Mouse (Mus musculus) heart, embryonic 12.5 days (tissue): ENCODE measurements around the gene Ifitm5. TPM values are rescaled to one million over a fixed set of nuclear protein-coding genes. Genes with fewer than 3 reads are reported as not detected.
A peak's percentile ranks its signal among the peaks of the same experiment; 100 is the strongest.

Experiments used
- ATAC-seq: fragments of 200-750 bp; cut with Nextera tagmentation; 2 replicates; pipeline ENCODE4 v1.8.0; 2017; ENCODE audit warnings: moderate TSS enrichment, moderate library complexity; ENCODE audit not compliant: insufficient number of reproducible peaks, low FRiP score
- H3K27ac ChIP-seq: fragments of 300-500 bp; sonication (generic); 2 replicates; pipeline ENCODE4 v1.5.1; 2016; ENCODE audit warnings: mild to moderate bottlenecking, moderate library complexity; ENCODE audit not compliant: poor library complexity, severe bottlenecking
- H3K27me3 ChIP-seq: fragments of 300-500 bp; sonication (generic); replicated peaks from 2 replicates; pipeline ENCODE4 v1.6.1; 2016; ENCODE audit warnings: mild to moderate bottlenecking, moderate library complexity
- H3K36me3 ChIP-seq: fragments of 300-500 bp; sonication (generic); 2 replicates; pipeline ENCODE4 v1.6.1; 2016; ENCODE audit warnings: mild to moderate bottlenecking, moderate library complexity
- H3K4me1 ChIP-seq: fragments of 300-500 bp; sonication (generic); replicated peaks from 2 replicates; pipeline ENCODE4 v1.6.1; 2016; ENCODE audit warnings: mild to moderate bottlenecking
- H3K4me2 ChIP-seq: fragments of 300-500 bp; sonication (generic); 2 replicates; pipeline ENCODE4 v1.6.1; 2016; ENCODE audit warnings: mild to moderate bottlenecking, moderate library complexity
- H3K4me3 ChIP-seq: fragments of 300-500 bp; sonication (generic); 2 replicates; pipeline ENCODE4 v1.5.1; 2016; ENCODE audit warnings: mild to moderate bottlenecking
- H3K9ac ChIP-seq: fragments of 300-500 bp; sonication (generic); 2 replicates; pipeline ENCODE4 v1.6.1; 2016; ENCODE audit warnings: mild to moderate bottlenecking, moderate library complexity
- H3K9me3 ChIP-seq: fragments of 300-500 bp; sonication (generic); replicated peaks from 2 replicates; pipeline ENCODE4 v1.6.1; 2016; ENCODE audit warnings: mild to moderate bottlenecking, moderate library complexity
- WGBS: fragments of 180-500 bp; shearing (Covaris S2); methylation state at CpG from one replicate; pipeline ENCODE4 v1.1.7; 2016; 5-methylcytosine and 5-hydroxymethylcytosine counted together
- polyA plus RNA-seq: library from polyadenylated mRNA; unstranded; fragments of >200 nt; fragmentation: Nextera tagmentation; extraction: Ambion mirVana; gene quantifications from 2 replicates; pipeline ENCODE4 v1.2.1, GENCODE M21; 2016

Ifitm5 gene
- polyA plus RNA-seq, 1 experiment from 2014 or later = 2.0 TPM

DNA sequence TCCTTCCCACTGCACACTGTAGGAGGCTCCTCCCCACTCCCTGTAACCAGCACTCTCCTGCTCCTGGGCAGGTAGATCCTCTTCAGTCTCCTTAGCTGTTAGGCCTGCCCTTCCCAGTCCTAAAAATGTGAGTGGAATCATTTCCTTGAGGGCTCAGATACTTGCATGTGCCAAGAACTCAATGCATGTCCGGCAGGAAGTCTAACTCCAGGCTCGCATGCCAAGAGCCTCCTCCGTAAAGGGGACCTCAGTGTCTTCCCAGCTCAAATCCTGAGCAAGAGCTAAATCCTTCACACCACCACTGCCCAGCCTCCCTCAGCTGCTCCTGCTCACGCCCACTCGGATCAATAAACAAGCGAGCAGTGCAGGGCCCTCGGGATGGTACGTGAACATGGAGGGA is 960 bp upstream of the Ifitm5 start:
- WGBS = 51% methylated on average over 8 of the region's 8 CpGs
- ATAC-seq = no peak
- Histone ChIP-seq H3K4me2 (peak overlapping the region; percentile 18; the same call in 1 of the 2 replicates), H3K36me3 (peaks cover 26% of the 10 kb centered on the region), H3K4me3 (no peak overlapping the region), H3K27me3 (no peaks in the 10 kb centered on the region), H3K4me1 (peaks cover 68% of the 10 kb centered on the region), H3K9ac (peak overlapping the region; percentile 25; the same call in 1 of the 2 replicates), H3K27ac (peak overlapping the region; percentile 30; the same call in 1 of the 2 replicates), H3K9me3 (no peaks in the 10 kb centered on the region)

GRCm38 (mm10) chr7:140949255-140949654 is 836 bp downstream of the Ifitm5 start:
- no peaks in the 10 kb centered on the region for H3K9me3 ChIP-seq
- H3K4me3 ChIP-seq = no peak overlapping the region
- H3K4me1 ChIP-seq = peaks cover 56% of the 10 kb centered on the region
- no peak overlapping the region for H3K27ac ChIP-seq
- H3K27me3 ChIP-seq = no peaks in the 10 kb centered on the region
- H3K4me2 ChIP-seq = no peak overlapping the region
- ATAC-seq = no peak
- peaks cover 38% of the 10 kb centered on the region for H3K36me3 ChIP-seq
- WGBS = 87% methylated on average over 6 of the region's 6 CpGs
- no peak overlapping the region for H3K9ac ChIP-seq

DNA sequence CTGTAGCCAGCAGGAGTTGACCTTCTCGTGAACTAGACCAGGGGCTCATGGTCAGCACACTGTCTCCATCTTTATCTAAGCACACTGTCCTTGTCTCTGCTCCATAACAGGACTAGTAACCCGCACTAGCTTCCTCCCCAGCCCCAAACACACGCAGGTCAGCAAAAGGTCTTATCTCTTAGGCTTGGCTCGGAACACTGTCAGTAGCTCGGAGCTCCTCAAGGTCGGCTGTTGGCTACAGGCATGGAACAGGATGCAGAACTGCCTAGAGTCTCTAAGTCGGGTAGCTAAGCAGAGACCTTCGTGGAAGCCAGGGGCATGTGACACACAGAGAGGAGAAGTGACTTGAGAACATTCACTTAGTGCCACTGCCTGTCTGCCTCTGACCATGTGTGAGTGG is 1.9 kb downstream of the Ifitm5 start:
- H3K27me3 ChIP-seq = no peaks in the 10 kb centered on the region
- H3K36me3 ChIP-seq = peaks cover 38% of the 10 kb centered on the region
- H3K4me2 ChIP-seq = no peak overlapping the region
- H3K27ac ChIP-seq = peak overlapping the region; percentile 49; the same call in 1 of the 2 replicates
- H3K4me3 ChIP-seq = no peak overlapping the region
- WGBS = 32% methylated on average over 8 of the region's 8 CpGs
- peaks cover 51% of the 10 kb centered on the region for H3K4me1 ChIP-seq
- ATAC-seq = no peak
- no peak overlapping the region for H3K9ac ChIP-seq
- no peaks in the 10 kb centered on the region for H3K9me3 ChIP-seq

DNA sequence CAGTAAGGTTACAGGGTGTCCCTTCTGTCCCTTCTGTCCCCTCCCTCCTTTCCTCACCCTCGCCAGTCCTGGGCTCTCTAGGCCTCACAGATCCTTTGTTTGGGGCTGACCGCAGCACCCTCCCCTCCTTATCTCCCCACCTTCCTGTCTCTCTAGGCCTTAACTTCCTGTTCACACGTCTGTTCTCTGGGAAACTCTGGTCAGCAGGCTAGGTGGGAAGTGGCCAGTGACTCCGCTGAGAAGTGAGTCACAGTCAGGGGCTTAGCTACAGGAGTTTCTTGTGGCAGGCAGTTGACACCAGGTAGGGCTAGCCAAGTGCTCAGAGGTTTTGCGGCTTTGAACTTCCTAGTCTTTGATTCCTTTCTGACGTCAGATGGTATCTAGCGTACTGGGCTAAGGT is 3.1 kb downstream of the Ifitm5 start:
- Histone ChIP-seq H3K4me1 (peaks cover 49% of the 10 kb centered on the region), H3K36me3 (peaks cover 35% of the 10 kb centered on the region), H3K27me3 (no peaks in the 10 kb centered on the region), H3K9ac (no peak overlapping the region), H3K4me2 (no peak overlapping the region), H3K4me3 (no peak overlapping the region), H3K9me3 (no peaks in the 10 kb centered on the region), H3K27ac (peak overlapping the region; percentile 43)
- ATAC-seq = peak; percentile 60
- 31% methylated on average over 7 of the region's 7 CpGs for WGBS

DNA sequence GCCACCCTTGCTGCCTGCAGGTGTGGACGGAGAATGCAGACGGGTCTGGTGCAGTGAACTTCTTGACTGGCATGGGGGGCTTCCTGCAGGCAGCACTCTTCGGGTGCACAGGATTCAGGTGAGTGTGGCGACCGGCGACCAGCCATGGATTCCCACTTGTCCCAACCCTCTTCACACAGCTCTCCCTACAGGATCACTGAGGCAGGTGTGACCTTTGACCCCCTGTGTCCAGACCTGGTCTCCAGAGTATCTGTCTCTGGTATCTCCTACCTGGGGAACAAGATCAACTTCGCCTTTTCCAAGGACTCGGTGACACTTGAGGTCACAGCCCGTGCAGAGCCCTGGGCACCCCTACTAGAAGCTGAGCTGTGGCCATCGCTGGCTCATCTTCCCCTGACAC is 3.8 kb downstream of the Ifitm5 start:
- no peak for ATAC-seq
- Histone ChIP-seq H3K4me2 (no peak overlapping the region), H3K4me1 (peaks cover 47% of the 10 kb centered on the region), H3K4me3 (no peak overlapping the region), H3K27me3 (no peaks in the 10 kb centered on the region), H3K9ac (no peak overlapping the region), H3K36me3 (peaks cover 35% of the 10 kb centered on the region), H3K9me3 (no peaks in the 10 kb centered on the region), H3K27ac (peak overlapping the region; percentile 43)
- 85% methylated on average over 10 of the region's 10 CpGs for WGBS

GRCm38 (mm10) chr7:140945247-140945646 is 4.8 kb downstream of the Ifitm5 start:
- no peaks in the 10 kb centered on the region for H3K9me3 ChIP-seq
- peaks cover 35% of the 10 kb centered on the region for H3K36me3 ChIP-seq
- no peak overlapping the region for H3K27ac ChIP-seq
- H3K9ac ChIP-seq = no peak overlapping the region
- 87% methylated on average over 5 of the region's 5 CpGs for WGBS
- H3K4me2 ChIP-seq = no peak overlapping the region
- ATAC-seq = no peak
- peaks cover 40% of the 10 kb centered on the region for H3K4me1 ChIP-seq
- H3K27me3 ChIP-seq = no peaks in the 10 kb centered on the region
- H3K4me3 ChIP-seq = no peak overlapping the region

- ATAC-seq = no peak
- no peaks in the 10 kb centered on the region for H3K27me3 ChIP-seq
- H3K36me3 ChIP-seq = peaks cover 31% of the 10 kb centered on the region
- H3K9ac ChIP-seq = no peak overlapping the region
- peaks cover 43% of the 10 kb centered on the region for H3K4me1 ChIP-seq
- H3K27ac ChIP-seq = no peak overlapping the region
- no peak overlapping the region for H3K4me2 ChIP-seq
- 78% methylated on average over 7 of the region's 7 CpGs for WGBS
- no peaks in the 10 kb centered on the region for H3K9me3 ChIP-seq
- no peak overlapping the region for H3K4me3 ChIP-seq
Observed at GRCm38 (mm10) chr7:140944236-140944635, 5.9 kb downstream of the Ifitm5 start.

- Histone ChIP-seq H3K27ac (no peak overlapping the region), H3K9ac (no peak overlapping the region), H3K27me3 (no peaks in the 10 kb centered on the region), H3K4me3 (no peak overlapping the region), H3K4me2 (no peak overlapping the region), H3K9me3 (no peaks in the 10 kb centered on the region), H3K36me3 (peaks cover 24% of the 10 kb centered on the region), H3K4me1 (peaks cover 38% of the 10 kb centered on the region)
- WGBS = 76% methylated on average over 4 of the region's 4 CpGs
- ATAC-seq = no peak
Observed at GRCm38 (mm10) chr7:140943356-140943755, 6.7 kb downstream of the Ifitm5 start.

DNA sequence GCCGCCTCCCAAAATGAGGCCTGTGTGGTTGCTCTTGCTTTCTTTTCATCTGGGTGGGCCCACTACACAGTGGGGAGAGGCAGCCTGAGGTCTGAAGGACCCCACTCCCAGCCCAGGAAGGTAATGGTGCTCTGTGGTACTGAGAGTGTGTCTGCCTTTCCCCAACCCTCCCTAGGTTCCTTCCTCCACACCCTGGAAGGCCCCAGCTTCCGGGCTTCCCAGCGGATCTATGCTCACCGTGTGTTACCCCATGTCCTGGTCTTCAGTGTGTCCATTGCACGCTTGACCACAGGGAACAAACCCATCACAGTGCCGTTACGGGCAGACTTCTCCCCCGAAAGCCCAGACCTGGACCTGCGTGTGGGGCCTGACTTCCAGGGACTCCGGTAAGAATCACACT is 7.3 kb downstream of the Ifitm5 start:
- H3K9me3 ChIP-seq = no peaks in the 10 kb centered on the region
- H3K4me3 ChIP-seq = no peak overlapping the region
- WGBS = 88% methylated on average over 10 of the region's 10 CpGs
- peaks cover 20% of the 10 kb centered on the region for H3K36me3 ChIP-seq
- peaks cover 33% of the 10 kb centered on the region for H3K4me1 ChIP-seq
- no peak overlapping the region for H3K27ac ChIP-seq
- H3K9ac ChIP-seq = no peak overlapping the region
- no peak for ATAC-seq
- H3K27me3 ChIP-seq = no peaks in the 10 kb centered on the region
- no peak overlapping the region for H3K4me2 ChIP-seq

DNA sequence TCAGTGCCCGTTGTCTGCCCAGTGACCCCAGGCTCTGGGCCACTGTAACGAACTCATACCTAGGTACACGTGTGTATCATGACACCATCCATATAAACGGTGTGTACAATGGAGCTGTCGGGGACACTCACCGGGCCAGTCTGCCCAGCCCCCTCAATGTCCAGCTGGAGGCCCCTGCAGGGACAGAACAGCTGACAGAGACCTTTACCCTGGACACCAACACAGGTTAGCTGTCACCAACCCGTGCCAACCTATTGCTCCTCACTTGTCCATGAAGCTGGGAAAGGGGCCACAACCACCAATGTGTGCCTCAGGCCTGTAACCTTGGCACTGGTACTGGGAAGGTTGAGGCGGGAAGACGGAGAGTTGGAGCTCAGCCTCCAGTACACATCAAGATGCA is 7.8 kb downstream of the Ifitm5 start:
- Histone ChIP-seq H3K27ac (peak overlapping the region; percentile 76), H3K4me1 (peaks cover 28% of the 10 kb centered on the region), H3K27me3 (0 out of 2 replicates have a peak, but pooled peaks cover 3% of the 10 kb centered on the region), H3K4me2 (peak overlapping the region; percentile 75), H3K4me3 (peak overlapping the region; percentile 58), H3K9ac (peak overlapping the region; percentile 84), H3K36me3 (peaks cover 16% of the 10 kb centered on the region), H3K9me3 (no peaks in the 10 kb centered on the region)
- 63% methylated on average over 9 of the region's 9 CpGs for WGBS
- no peak for ATAC-seq

GRCm38 (mm10) chr7:140941222-140942051 is 8.7 kb downstream of the Ifitm5 start, which contains the start of gene Pgghg:
Pgghg (plus strand) TSS chr7:140941391.
- H3K9ac ChIP-seq = peak within 1 kb of the TSS; percentile 84
- H3K27ac ChIP-seq = peak within 1 kb of the TSS; percentile 76
- ATAC-seq = peak; percentile 91
- no peaks in the 10 kb centered on the region for H3K9me3 ChIP-seq
- H3K27me3 ChIP-seq = peaks cover 8% of the 10 kb centered on the region
- WGBS = 2% methylated on average over 33 of the region's 33 CpGs
- H3K4me2 ChIP-seq = peak within 1 kb of the TSS; percentile 75
- H3K4me1 ChIP-seq = peaks cover 19% of the 10 kb centered on the region
- H3K4me3 ChIP-seq = peak within 1 kb of the TSS; percentile 58
- H3K36me3 ChIP-seq = peaks cover 15% of the 10 kb centered on the region
